Comparison of ENCODE assay signal across 22 mouse cellular contexts in the genomic region with DNA sequence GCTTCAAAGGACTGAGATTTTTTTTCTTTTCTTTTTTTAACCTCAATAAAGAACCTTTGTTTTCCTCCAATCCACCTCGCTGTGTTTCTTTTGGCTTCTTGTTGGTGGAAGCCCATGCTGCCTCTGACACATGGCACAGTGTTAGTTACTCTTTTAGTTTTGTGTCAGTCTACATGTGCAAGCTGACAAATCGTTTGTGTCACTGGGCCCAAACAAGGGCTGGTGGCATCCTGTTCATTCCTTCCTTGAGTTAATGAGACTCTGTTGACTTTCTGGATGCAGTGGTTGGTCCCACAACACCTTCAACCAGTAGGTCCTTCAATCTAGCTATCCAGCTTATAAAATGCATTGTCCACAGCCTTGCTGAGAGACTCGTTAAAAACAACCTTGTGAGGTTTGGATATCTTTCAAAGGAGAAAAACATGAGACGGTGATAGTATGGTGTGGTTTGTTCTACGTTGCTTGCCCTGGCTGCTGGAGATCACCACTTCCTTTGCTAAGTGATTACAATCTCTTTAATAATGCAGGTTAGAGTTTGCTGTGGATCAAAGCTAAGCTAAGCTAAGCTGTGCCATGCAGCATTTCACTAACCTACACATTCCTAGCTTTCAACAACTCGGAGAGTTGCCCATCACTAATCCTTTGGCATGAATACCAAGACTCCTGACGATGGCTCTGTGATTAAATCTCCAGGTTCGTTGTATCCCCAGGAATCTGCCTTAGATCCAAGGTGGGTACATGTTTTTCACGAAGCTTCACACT.
"Had no signal": no experiment of that assay in that cellular context is flagged by ENCODE, and none has a peak within 500 bp of the region (broad histone marks: within the 10 kb centered on the region; RNA-seq: fewer than 3 reads in every experiment).

No protein-coding gene starts in this region.

- H3K27me3 ChIP-seq: kidney, embryonic 15.5 days; limb, embryonic 15.5 days; midbrain, embryonic 13.5 days had no signal

- H3K9me3 ChIP-seq: kidney, embryonic 15.5 days; limb, embryonic 12.5 days; limb, embryonic 15.5 days; midbrain, embryonic 10.5 days; midbrain, embryonic 13.5 days had no signal

- H3K36me3 ChIP-seq: kidney, embryonic 15.5 days; limb, embryonic 12.5 days; limb, embryonic 15.5 days; midbrain, embryonic 10.5 days; midbrain, embryonic 13.5 days had no signal

- H3K4me3 ChIP-seq: kidney, embryonic 15.5 days; left cerebral cortex, adult 2 months; limb, embryonic 12.5 days; limb, embryonic 15.5 days; megakaryocyte, embryonic 14.5 days; midbrain, embryonic 10.5 days; midbrain, embryonic 13.5 days; myocyte had no signal

- H3K27ac ChIP-seq: kidney, embryonic 15.5 days; left cerebral cortex, adult 2 months; limb, embryonic 12.5 days; limb, embryonic 15.5 days; liver, embryonic 14.5 days; midbrain, embryonic 10.5 days; midbrain, embryonic 13.5 days had no signal

- DNase-seq: kidney, postnatal 10 days; kidney, postnatal 36 days; layer of hippocampus, postnatal 36 days; left cerebral cortex, postnatal 4 days; liver, postnatal 0 days; lung, embryonic 14.5 days; retina, postnatal 1 day; right cerebral cortex, postnatal 25 days; thymus, adult 2 months; thymus, postnatal 14 days; thymus, postnatal 4 days had no signal

- ATAC-seq: liver, postnatal 0 days; lung, postnatal 0 days; midbrain, embryonic 13.5 days; midbrain, embryonic 16.5 days had no signal

- H3K9ac ChIP-seq: kidney, embryonic 15.5 days; limb, embryonic 12.5 days; limb, embryonic 15.5 days; liver, embryonic 14.5 days; liver, postnatal 0 days; lung, embryonic 14.5 days; midbrain, embryonic 13.5 days had no signal

- H3K4me1 ChIP-seq: kidney, embryonic 15.5 days; limb, embryonic 12.5 days; limb, embryonic 15.5 days; megakaryocyte, embryonic 14.5 days; midbrain, embryonic 13.5 days had no signal
